Mouse (Mus musculus): ENCODE data around the gene Cd151. TPM values are rescaled to one million over a fixed set of nuclear protein-coding genes. Genes with fewer than 3 reads are reported as not detected.
"Not testable (repeated sequence)": the region's sequence is repeated elsewhere in the genome, so short reads cannot be mapped to it uniquely, and the experiment has no call there.

Gene Cd151
- polyA plus RNA-seq, 1 experiment = 57.9 TPM

DNA sequence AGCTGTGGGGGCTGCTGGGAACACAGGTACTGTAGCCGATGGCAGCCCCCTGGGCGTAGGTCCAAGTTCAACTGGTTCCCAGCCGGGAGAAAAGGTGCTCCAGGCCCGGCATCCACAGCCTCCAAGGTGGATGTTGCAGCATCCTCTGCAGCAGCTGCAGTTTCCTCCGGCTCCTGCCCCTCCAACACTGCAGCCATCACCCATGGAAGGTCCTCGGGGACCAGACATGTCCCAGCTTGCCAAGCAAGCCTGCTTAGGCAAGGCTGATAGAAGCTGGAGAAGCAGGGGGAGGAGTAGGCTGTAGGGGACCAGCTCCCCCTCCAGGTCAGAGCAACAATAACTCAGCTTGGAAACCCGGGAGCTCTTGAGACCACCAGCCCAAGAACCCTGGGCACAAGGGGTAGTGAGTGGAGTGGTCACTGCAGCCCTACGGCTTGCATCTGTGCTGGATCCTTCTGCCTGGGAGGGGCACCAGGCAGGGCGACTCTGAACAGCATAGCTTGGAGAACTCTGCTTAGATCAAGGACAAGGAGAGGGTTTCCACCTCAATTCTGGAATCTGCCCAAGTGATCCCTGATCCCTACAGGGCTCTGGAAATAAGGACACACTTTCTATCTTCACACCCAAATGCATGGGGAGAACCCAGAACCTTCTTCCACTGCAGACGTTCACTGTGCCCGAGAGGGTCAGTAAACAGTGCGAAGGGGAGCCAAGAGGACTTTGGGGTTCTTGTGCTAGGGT, 23.9 kb upstream of the Cd151 start:
- no peak for TF ChIP-seq CTCF (IDR thresholded peaks at IDR 0.05; ENCODE audit: low read depth, low read length)
- no peak for TF ChIP-seq POLR2A (IDR thresholded peaks at IDR 0.05; ENCODE audit: borderline replicate concordance, low read depth, low read length)
- H3K4me3 ChIP-seq (ENCODE audit: insufficient read depth, low read length) = peak overlapping the region; percentile 71
- H3K4me1 ChIP-seq (ENCODE audit: control insufficient read depth, insufficient read depth, low read length) = peaks cover 11% of the 10 kb centered on the region
- H3K27ac ChIP-seq (ENCODE audit: insufficient read depth, low read depth, low read length) = 0 out of 2 replicates have a peak overlapping the region, but pooled peaks have one; percentile 6

DNA sequence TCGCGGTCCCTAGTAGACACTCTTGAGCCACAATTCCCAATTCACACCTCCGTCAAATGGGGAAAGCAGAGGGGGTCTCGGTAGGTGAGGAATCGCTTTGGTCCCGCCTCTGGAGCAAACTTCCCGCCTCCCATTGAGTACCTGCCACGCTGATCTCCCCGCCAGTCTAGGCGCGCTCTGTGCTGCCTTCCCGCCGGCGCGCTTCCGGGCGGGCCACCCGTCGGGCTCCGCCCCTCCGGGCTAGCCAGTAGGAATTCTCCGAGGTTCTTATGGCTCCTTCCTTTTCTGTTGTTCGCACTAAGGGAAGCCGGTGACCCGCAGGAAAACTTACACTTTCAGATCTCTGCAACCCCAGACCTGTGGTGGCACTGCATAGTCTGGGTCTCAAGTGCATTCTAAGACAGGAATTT, 23.4 kb upstream of the Cd151 start, which contains the start of gene Pidd1:
Pidd1 (minus strand) TSS at position 198 of the 410 bp plus-strand sequence.
- TF ChIP-seq CTCF (IDR thresholded peaks at IDR 0.05; ENCODE audit: low read depth, low read length) = no peak
- no peak for TF ChIP-seq POLR2A (IDR thresholded peaks at IDR 0.05; ENCODE audit: borderline replicate concordance, low read depth, low read length)
- peak within 1 kb of the TSS; percentile 60 for H3K27ac ChIP-seq (ENCODE audit: insufficient read depth, low read depth, low read length)
- H3K4me3 ChIP-seq (ENCODE audit: insufficient read depth, low read length) = peak within 1 kb of the TSS; percentile 71
- peaks cover 15% of the 10 kb centered on the region for H3K4me1 ChIP-seq (ENCODE audit: control insufficient read depth, insufficient read depth, low read length)

DNA sequence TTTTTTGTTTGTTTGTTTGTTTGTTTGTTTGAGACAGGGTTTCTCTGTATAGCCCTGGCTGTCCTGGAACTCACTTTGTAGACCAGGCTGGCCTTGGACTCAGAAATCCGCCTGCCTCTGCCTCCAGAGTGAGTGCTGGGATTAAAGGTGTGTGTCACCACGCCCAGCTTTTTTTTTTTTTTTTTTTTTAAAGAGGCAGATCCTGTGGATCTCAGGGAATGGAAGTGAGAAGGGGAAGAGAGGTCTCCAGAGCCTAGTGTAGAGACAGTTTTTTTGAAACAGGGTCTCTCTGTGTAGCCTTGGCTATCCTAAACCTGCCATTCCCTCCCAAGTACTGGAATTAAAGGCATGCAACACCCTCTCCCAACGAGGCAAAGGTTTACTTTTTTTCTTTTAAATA, 20.8 kb upstream of the Cd151 start:
- peak overlapping the region; percentile 92; the same call in 1 of the 2 replicates for H3K27ac ChIP-seq (ENCODE audit: insufficient read depth, low read depth, low read length)
- H3K4me3 ChIP-seq (ENCODE audit: insufficient read depth, low read length) = not testable (repeated sequence)
- peaks cover 19% of the 10 kb centered on the region for H3K4me1 ChIP-seq (ENCODE audit: control insufficient read depth, insufficient read depth, low read length)

DNA sequence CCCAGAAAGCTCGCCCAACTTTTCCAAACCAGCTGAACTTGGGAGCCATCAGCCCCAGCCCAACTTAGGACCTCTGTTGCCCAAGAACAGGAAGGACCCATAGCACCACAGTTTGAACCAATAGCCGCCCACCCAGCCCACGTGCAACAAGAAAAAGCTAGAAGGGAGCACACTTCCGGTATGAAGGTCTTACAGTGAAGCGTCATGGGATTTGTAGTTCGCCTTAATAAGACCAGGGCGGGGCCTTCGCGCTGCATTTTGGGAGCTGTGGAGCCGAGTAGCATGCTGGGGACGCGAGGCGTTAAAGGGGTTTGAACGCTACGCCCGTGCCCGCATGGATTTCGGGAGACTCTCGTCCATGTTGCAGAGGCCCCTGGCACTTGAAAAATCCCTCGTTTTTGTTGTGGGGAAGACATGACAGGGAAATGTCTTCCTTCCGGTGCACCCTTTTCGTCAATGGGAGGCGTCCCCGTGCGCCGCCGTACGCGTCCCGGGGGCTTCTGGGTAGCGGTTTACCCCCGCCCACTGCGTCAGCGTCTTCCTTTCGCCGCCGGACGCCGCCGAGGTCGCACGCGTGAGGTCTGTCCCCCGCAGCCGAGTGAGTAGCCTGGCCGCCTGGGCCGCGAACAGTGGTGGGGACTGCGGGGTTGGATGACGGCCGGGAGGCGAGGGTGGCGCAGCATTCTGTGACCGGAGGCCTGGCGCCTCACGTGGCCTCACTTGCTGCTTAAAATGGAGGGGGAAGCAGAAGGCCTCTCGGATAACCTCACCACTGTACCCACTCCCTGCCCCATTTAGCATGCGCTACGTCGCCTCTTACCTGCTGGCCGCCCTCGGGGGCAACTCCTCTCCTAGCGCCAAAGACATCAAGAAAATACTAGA, 19.8 kb upstream of the Cd151 start, which contains the start of gene Rplp2:
Rplp2 (plus strand) TSS at position 261 of the 882 bp plus-strand sequence.
- peak within 1 kb of the TSS; percentile 92 for H3K27ac ChIP-seq (ENCODE audit: insufficient read depth, low read depth, low read length)
- no peak for TF ChIP-seq CTCF (IDR thresholded peaks at IDR 0.05; ENCODE audit: low read depth, low read length)
- peak; percentile 52; the same call in 1 of the 2 replicates for TF ChIP-seq POLR2A (IDR thresholded peaks at IDR 0.05; ENCODE audit: borderline replicate concordance, low read depth, low read length)
- H3K4me3 ChIP-seq (ENCODE audit: insufficient read depth, low read length) = peak within 1 kb of the TSS; percentile 86
- H3K4me1 ChIP-seq (ENCODE audit: control insufficient read depth, insufficient read depth, low read length) = peaks cover 19% of the 10 kb centered on the region

DNA sequence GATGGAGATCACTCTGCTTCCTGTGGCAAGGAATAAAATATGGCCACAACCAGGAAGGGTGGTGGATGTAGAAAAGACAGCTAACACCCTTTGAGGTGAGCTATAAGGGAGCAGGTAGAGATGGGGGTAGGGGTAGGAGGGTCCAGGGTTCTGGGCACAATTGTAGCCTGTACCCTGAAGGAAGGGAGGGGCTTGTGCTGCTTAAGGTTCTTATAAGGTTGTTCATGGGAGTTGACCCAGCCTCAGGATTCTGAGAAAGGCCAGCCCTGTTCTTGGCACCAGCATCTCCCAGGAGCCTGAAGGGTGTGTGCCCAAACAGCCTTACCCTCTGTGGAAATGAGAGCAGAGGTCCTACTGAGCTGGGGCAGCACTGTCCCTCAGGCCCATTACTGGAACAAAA, 15.3 kb upstream of the Cd151 start:
- no peak overlapping the region for H3K27ac ChIP-seq (ENCODE audit: insufficient read depth, low read depth, low read length)
- H3K4me1 ChIP-seq (ENCODE audit: control insufficient read depth, insufficient read depth, low read length) = peaks cover 27% of the 10 kb centered on the region
- TF ChIP-seq POLR2A (IDR thresholded peaks at IDR 0.05; ENCODE audit: borderline replicate concordance, low read depth, low read length) (no peak), CTCF (IDR thresholded peaks at IDR 0.05; ENCODE audit: low read depth, low read length) (no peak)
- H3K4me3 ChIP-seq (ENCODE audit: insufficient read depth, low read length) = no peak overlapping the region

DNA sequence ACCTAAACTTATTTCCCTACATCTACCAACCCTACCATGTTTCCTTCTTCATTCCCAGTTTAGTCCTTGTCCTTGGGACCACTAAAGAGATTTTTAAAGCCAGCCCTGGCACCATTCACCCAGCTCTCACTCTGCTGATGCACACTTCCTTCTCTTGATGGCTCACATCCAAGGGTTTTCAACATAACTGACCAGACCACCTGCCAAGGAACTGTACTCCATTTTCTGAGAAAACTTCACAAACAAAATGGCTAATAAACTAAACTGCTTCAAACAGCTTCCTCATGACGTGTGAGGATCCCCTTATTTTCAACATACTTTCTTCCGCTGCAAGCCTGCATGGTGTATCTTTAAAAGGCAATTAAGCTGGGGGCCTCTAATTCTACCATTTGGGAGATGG, 13.6 kb upstream of the Cd151 start:
- H3K4me1 ChIP-seq (ENCODE audit: control insufficient read depth, insufficient read depth, low read length) = peaks cover 35% of the 10 kb centered on the region

DNA sequence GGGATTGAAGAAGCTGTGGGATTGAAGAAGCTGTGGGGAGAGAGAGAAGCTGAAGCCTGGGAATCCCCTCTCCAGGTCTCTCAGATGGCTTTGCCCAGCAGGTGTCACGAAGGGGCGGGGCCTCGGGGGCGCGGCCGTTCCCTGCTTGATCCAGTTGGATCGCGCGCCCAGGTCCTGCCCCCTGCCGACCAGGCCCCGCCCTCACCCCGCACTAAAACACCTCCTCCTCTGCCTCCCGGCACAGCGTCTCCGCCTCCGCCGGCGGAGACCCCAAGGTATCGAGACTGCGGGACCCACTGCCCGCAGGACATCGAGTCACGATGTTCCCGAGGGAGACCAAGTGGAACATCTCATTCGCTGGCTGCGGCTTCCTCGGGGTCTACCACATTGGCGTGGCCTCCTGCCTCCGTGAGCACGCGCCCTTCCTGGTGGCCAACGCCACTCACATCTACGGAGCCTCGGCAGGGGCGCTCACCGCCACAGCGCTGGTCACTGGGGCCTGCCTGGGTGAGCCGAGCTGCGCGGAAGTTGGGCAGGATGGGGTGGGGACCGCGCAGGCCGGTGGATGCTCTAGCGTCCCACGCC, 12.1 kb upstream of the Cd151 start, which contains the start of gene Pnpla2:
Pnpla2 (plus strand) TSS at position 232 of the 585 bp plus-strand sequence.
- Histone ChIP-seq H3K4me3 (ENCODE audit: insufficient read depth, low read length) (peak within 1 kb of the TSS; percentile 85), H3K27ac (ENCODE audit: insufficient read depth, low read depth, low read length) (peak within 1 kb of the TSS; percentile 90), H3K4me1 (ENCODE audit: control insufficient read depth, insufficient read depth, low read length) (peaks cover 35% of the 10 kb centered on the region)
- TF ChIP-seq CTCF (IDR thresholded peaks at IDR 0.05; ENCODE audit: low read depth, low read length) (no peak), POLR2A (IDR thresholded peaks at IDR 0.05; ENCODE audit: borderline replicate concordance, low read depth, low read length) (no peak)

More for the DNA sequence above, 13.6 kb upstream of the Cd151 start:
- H3K27ac ChIP-seq (ENCODE audit: insufficient read depth, low read depth, low read length) = no peak overlapping the region
- H3K4me3 ChIP-seq (ENCODE audit: insufficient read depth, low read length) = no peak overlapping the region
- TF ChIP-seq CTCF (IDR thresholded peaks at IDR 0.05; ENCODE audit: low read depth, low read length) (no peak), POLR2A (IDR thresholded peaks at IDR 0.05; ENCODE audit: borderline replicate concordance, low read depth, low read length) (no peak)

DNA sequence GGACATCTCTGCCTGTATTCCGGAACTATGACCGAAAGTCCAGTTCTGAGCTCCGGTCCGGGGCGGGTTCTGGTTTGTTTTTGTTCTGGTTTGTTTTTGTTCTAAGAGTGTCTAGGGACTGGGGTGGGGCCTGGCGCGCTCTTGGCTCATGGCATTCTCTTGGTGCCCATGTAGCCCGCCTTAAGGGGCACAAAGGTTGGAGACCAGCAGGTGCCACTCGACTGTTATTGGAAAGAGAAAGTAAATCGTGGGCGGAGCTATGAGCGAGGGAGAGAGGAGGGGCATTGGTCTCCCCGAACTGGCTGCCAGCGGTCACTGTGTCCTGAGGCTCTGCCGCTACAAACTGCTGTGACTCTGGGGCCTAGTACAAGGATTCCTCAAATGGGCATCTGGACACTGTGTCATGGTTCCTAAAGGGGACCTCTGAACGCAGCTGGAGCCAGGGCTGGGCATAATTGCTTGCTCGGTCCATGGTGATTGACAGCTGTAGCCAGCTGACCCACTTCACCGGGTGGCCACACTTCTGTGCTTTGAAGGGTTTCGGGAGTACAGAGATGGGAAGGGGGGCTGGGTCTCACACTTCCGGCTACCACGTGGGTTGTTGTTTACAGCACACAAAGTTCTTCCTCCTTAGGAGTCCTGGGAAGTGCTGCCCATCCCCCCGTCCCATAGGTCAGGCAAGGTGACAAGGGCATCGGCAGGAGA, 11.4 kb upstream of the Cd151 start:
- H3K27ac ChIP-seq (ENCODE audit: insufficient read depth, low read depth, low read length) = peak overlapping the region; percentile 90
- H3K4me1 ChIP-seq (ENCODE audit: control insufficient read depth, insufficient read depth, low read length) = peaks cover 40% of the 10 kb centered on the region
- H3K4me3 ChIP-seq (ENCODE audit: insufficient read depth, low read length) = peak overlapping the region; percentile 85
- TF ChIP-seq POLR2A (IDR thresholded peaks at IDR 0.05; ENCODE audit: borderline replicate concordance, low read depth, low read length) (no peak; the same call in 1 of the 2 replicates), CTCF (IDR thresholded peaks at IDR 0.05; ENCODE audit: low read depth, low read length) (no peak)

DNA sequence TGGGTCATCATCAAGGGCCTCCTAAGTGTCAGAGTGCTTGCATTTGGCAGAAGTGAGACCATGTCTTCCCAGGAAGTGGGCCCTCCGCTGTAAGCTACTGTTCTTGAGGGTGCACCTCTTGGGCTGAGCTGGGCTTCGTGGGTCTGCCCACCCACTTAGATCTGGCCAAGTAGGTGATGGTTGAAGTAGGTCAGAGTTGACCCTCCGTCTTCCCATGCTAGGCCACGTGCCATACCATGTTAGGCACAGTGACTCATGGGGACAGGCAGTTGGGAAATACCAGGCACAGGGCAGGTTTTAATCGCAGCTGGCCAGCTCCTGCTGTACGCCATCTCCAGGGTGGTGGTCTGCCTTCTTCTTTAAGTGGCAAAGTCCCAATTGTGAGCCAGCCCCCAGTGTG, 10.5 kb upstream of the Cd151 start:
- Histone ChIP-seq H3K4me1 (ENCODE audit: control insufficient read depth, insufficient read depth, low read length) (peaks cover 45% of the 10 kb centered on the region), H3K27ac (ENCODE audit: insufficient read depth, low read depth, low read length) (peak overlapping the region; percentile 90), H3K4me3 (ENCODE audit: insufficient read depth, low read length) (peak overlapping the region; percentile 85)
- TF ChIP-seq CTCF (IDR thresholded peaks at IDR 0.05; ENCODE audit: low read depth, low read length) (no peak), POLR2A (IDR thresholded peaks at IDR 0.05; ENCODE audit: borderline replicate concordance, low read depth, low read length) (no peak)

Measured in bone marrow macrophage, adult 2 months (primary cell).